Mouse (Mus musculus) cerebellum, adult (tissue): ENCODE results near the gene Atf3.

Experiments used
- ATAC-seq: cut with Nextera tagmentation; 2 replicates; pipeline ENCODE4 v1.9.2; 2017; ENCODE audit warnings: mild to moderate bottlenecking, moderate library complexity, mixed read lengths; ENCODE audit not compliant: insufficient number of reproducible peaks, low FRiP score, low TSS enrichment

Gene Atf3

GRCm38 (mm10) chr1:191193657-191194424, 24.0 kb downstream of the Atf3 start:
- no peak for ATAC-seq

- ATAC-seq: no peak
Measured at GRCm38 (mm10) chr1:191192751-191193150, 25.1 kb downstream of the Atf3 start.

DNA sequence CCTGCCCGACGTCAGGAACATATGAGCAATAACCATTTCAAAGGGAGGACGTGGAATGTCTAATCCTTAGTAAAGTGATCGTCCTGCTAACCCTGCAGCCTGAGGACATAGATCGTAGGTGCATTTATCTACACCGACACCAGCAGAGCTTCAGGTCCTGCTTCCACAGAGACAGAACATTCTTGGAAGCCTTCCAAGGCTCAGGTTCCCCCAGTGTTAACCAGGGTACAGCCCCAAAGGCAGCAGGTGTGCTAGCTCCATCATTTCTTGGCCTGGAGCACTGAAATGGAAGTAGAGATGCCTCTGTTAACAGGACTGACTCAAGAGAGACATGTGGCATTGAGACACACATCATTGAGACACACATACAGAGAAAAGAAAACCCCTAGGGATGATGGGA, 25.6 kb downstream of the Atf3 start:
- no peak for ATAC-seq

DNA sequence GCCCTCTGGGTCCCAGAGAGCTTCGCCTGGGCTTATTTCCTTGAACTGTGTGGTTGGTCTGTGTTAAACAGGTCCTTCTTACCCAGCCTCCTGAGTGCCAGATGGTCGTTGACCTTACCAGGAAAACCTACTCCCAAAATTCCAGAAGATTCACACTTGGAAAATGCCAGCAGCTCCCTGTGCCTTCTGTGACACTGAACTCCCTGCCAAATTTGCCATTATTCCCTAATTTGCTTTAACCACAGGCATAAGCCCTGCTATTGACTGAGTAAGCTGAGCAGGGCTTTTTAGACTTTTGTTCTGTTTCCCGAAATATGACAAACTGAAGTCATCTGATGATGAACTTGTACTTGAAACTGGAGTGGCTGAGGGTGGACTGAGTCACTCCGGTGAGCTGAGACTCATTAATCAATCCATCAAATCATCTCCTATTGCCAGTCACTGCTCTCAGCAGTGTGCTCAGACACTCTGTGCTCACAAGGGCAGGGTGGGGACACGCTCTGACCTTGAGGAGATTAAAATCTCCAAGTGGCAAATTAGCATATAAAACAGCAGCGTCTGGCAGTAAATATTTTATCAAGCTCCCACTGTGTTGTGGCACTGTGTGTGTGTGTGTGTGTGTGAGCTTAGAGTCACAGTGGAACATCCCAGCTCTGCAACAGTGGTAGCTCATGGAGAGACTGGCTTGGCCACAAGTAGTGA, 28.0 kb downstream of the Atf3 start:
- no peak for ATAC-seq

- ATAC-seq: no peak
Measured at GRCm38 (mm10) chr1:191186386-191186770, 31.5 kb downstream of the Atf3 start.

GRCm38 (mm10) chr1:191185761-191186385, 32.0 kb downstream of the Atf3 start:
- ATAC-seq: no peak

DNA sequence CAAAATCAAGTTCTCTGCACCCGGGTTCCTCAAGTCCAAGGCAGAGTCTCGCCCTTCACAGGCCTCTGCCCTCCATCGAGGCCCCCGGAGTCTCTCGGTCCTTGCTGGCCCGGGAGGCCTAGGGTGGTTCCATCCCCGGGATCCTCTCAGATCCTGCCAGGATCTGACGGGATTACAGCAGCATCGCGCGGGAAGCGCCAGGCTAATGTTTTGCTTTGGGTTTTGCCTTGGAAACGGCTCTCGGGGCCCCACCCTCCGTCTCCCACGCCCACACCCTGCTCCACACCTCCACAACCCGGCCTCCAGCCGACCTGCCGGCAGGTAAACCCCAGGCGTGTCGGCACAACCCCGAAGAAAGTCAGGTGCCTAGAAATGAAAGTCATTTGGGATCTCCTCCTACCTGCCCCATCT, 33.0 kb downstream of the Atf3 start:
- ATAC-seq: no peak

DNA sequence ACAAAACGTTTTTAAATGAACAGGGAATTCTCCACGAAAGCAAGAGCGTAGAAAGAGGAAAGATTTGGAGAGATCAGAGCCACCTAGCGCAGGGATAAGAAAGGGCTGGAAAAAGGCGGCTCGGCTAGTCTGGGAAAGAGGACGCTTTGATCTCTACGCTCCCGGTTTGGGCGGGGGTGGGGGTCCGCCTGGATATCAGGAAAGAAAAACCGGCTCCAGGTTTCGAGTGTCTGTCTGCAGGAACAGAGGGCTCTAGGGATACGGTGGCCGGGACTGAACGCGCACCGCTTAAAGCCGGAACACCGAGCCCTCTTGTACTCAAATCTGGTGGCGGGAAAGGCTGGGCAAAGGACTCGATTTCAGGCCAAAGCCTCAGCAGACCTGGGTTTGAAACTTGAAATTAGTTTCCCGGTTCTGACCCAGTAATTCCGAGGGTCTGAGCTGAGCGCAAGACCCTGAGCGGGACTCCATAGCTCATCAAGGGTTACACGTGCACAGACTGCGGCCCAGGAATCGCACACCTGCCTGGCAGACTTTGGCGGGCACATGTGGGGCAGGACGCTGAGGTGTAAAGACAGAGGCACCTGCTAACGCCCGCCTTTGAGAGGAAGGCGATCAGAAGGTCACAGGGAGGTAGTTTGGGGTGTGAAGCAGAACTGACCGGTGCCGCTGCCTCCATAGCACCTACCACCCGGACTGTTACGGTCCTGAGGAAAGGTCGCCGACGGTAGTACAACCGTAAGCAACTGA, 33.6 kb downstream of the Atf3 start:
- ATAC-seq: no peak

DNA sequence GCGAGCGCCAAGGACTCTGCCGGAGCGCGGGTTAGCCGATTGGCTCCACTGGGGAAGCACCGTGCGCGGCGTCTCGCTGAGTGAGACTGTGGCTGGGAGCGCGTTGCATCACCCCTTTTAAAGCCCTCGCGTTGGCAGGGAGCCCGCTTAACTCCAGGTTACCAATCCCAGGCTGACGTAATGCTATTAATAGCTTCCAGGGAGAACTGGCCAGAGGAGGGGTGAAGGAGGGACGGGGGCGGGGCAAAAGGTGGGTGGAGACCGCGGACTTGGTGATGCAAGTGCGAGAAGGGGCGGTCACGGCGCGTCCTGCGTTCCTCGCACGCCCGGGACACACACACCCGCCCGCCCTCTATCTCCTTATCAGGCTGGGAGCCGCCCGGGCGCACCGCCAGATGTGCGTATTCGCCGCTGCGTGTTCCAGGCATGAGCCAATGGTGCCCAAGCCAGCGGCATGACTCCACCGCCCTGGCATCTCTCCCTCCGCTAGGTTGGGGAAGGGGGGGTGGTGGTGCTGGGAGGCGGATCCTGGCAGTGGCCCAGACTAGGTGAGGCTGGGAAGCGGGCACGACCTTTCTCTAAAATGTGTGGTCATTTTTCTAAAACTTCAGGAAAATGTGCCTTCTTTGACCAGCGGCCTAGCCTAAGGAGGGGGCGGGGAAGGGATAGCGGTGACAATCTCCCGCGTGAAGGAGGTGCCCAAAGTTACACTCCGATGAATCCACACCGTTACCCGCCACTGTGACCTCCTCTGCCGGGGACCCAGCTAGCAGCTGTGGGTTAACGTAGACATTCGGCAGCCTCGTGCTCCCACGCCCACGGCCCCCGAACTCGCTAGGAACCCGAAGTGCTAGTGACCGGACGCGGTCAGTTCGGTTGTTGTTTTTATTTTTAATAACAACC, 34.4 kb downstream of the Atf3 start:
- ATAC-seq: peak; percentile 65

DNA sequence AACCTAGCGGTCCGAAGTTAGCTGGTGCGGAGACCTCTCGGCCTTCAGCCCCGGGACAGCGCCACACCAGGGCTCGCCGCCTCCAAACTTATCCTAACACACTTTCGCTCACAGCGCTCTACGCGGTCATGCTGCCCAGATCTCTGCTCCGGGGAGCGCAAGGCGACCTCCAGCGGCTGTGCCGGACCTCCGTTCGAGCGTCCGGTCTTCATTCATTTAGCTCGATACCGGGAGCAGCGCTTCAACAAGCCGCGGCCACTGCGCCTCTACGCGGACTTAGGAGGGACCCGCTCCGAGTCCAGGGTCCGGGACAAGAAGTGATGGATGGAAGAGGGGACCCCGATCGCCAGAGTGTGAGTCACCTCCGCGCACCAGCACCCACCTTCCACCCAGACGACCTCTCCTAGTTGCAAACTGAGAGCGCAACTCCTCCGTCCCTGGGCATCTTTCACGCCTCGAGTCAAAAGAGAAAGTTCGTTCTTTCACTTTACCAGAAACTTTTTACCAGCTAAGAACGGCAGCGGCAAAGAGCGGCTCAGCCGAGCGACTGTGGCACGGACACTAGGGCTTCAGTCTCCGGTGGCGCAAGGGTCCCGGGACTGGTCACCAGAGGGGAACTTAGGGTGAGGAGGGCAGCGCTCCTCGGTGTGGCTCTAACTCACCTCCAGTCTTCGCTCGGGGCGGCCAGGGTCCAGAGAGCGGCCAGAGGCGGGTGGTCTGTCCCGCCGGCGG, 35.2 kb downstream of the Atf3 start:
- peak; percentile 51; the same call in 1 of the 2 replicates for ATAC-seq

GRCm38 (mm10) chr1:191181469-191182259, 36.2 kb downstream of the Atf3 start:
- no peak for ATAC-seq

DNA sequence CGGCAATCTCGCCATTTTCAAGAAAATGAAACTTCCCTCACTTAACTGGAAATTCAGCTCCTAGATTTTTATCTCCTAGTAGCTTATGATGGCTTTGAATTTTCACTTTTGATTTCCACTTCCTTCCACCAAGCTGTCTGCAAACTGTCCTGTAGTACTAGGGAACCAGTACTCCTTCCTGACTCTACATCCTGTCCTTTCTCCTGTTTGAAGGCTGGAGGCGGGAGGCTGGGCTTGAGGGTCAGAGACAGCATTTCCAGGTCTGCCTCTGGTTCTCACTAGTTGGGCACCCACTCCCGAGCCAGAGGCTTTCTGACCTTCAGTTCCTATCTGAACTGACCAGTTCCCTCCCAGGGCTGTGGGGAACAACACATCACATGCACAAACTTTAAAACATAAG, 37.4 kb downstream of the Atf3 start:
- ATAC-seq: no peak

GRCm38 (mm10) chr1:191179846-191180245, 38.0 kb downstream of the Atf3 start:
- no peak for ATAC-seq

- no peak for ATAC-seq
Measured at GRCm38 (mm10) chr1:191178511-191179188, 39.2 kb downstream of the Atf3 start.

- ATAC-seq: no peak
Measured at GRCm38 (mm10) chr1:191176887-191177286, 41.0 kb downstream of the Atf3 start.

GRCm38 (mm10) chr1:191172487-191172886, 45.4 kb downstream of the Atf3 start:
- no peak for ATAC-seq

GRCm38 (mm10) chr1:191170444-191170843, 47.4 kb downstream of the Atf3 start:
- ATAC-seq: no peak

- no peak for ATAC-seq
Measured at GRCm38 (mm10) chr1:191166189-191166588, 51.6 kb downstream of the Atf3 start.
